Mouse (Mus musculus): Measurements from ENCODE around the gene Zfp57. TPM values are rescaled to one million over a fixed set of nuclear protein-coding genes. Genes with fewer than 3 reads are reported as not detected.

Zfp57 gene
- total and polyA plus RNA-seq, 2 experiments from 2014 or later: 140 to 171 TPM

- Histone ChIP-seq H3K4me3 (ENCODE audit: low read depth, low read length) (peak within 1 kb of the TSS; percentile 94), H3K9me3 (ENCODE audit: low read length) (no peaks in the 10 kb centered on the region), H3K4me2 (ENCODE audit: low read depth, low read length, poor library complexity, severe bottlenecking) (peak within 1 kb of the TSS; percentile 73), H3K9ac (replicated peaks; ENCODE audit: low read length, poor library complexity, severe bottlenecking) (peak within 1 kb of the TSS; percentile 99), H3K36me3 (ENCODE audit: insufficient read depth, low read length) (no peaks in the 10 kb centered on the region), H3K27me3 (ENCODE audit: insufficient read depth, low read length) (no peaks in the 10 kb centered on the region), H3K27ac (ENCODE audit: low read depth, low read length) (peak within 1 kb of the TSS; percentile 98), H3K4me1 (ENCODE audit: insufficient read depth, low read length) (peaks cover 3% of the 10 kb centered on the region; the same call in 1 of the 2 replicates)
- 3% methylated on average over 40 of the region's 55 CpGs for WGBS
- ATAC-seq (ENCODE audit: low FRiP score) (peak; percentile 79), DNase-seq (ENCODE audit: low spot score) (peak; percentile 91)
- no peak; the same call in 1 of the 2 replicates for TF ChIP-seq CTCF (IDR thresholded peaks at IDR 0.05)
These were observed 44.8 kb downstream of the Zfp57 start, which contains the start of gene Gabbr1 for GRCm38 (mm10) chr17:37045611-37046311. Gene Gabbr1, plus strand, starts transcription at chr17:37045966.

DNA sequence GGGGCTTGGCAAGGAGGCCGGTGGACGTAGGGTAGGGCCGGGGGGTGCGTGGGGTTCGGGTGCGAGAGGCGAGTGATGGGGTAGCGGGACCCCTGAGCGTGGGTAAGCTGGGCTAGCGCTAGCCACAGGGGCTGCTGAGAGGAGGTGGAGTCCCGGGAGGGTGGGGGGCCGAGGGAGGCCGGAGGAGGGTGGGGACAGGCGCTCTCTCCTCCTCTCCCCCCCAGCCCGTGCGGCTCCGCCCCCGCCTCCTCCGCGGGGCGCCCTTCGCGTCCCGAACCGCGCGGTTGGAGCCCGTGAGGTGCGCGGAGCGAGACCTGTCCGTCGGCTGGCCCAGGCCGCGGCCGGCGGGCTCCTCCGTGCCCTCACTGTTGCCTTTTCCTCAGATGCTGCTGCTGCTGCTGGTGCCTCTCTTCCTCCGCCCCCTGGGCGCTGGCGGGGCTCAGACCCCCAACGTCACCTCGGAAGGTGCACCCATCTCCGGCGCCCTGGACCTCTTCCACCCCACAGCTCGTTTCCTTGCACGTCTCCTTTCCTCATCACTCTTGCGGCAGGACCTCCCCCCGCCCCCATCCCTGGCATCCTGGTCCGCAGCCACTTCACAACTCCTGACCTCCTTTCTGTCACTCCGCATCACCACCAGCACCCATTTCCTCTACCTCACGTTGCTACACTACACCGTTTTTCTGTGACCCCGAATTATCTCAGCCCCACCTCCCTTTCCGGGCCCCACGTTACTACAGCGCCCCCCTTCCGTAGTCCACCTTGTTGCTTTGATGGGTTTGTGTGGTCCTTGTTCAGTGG lies 45.5 kb downstream of the Zfp57 start:
- DNase-seq (ENCODE audit: low spot score): peak; percentile 60
- Histone ChIP-seq H3K4me3 (ENCODE audit: low read depth, low read length) (peak overlapping the region; percentile 94), H3K4me1 (ENCODE audit: insufficient read depth, low read length) (peaks cover 3% of the 10 kb centered on the region; the same call in 1 of the 2 replicates), H3K4me2 (ENCODE audit: low read depth, low read length, poor library complexity, severe bottlenecking) (peak overlapping the region; percentile 73), H3K9ac (replicated peaks; ENCODE audit: low read length, poor library complexity, severe bottlenecking) (peak overlapping the region; percentile 99), H3K36me3 (ENCODE audit: insufficient read depth, low read length) (no peaks in the 10 kb centered on the region), H3K9me3 (ENCODE audit: low read length) (no peaks in the 10 kb centered on the region), H3K27ac (ENCODE audit: low read depth, low read length) (peak overlapping the region; percentile 98), H3K27me3 (ENCODE audit: insufficient read depth, low read length) (no peaks in the 10 kb centered on the region)
- peak; percentile 60 for TF ChIP-seq CTCF (IDR thresholded peaks at IDR 0.05)
- WGBS: under 1% methylated on average over 39 of the region's 58 CpGs
- ATAC-seq (ENCODE audit: low FRiP score): peak; percentile 56

DNA sequence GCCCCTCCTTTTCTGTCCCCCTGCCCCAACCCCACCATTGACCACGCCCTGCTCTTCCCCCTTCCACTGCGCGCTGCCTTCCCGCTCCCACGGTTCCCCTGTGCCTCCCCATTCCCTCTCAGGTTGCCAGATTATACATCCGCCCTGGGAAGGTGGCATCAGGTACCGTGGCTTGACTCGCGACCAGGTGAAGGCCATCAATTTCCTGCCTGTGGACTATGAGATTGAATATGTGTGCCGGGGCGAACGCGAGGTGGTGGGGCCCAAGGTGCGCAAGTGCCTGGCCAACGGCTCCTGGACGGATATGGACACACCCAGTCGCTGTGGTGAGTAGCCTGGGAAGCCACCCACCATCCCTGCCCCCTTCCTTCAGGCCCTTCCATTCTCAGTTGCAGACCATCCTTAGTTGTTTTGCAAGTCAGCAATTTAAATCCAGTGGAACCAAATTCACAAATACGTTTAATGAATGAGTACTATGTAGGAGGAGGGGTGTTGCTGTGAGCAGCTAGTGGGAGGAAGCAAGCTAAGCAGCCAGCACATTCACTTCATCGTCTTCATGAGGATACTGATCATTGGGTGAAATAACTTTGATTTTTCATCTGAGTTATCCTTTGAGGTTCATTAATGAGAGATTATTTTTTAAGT lies 46.5 kb downstream of the Zfp57 start:
- Histone ChIP-seq H3K4me2 (ENCODE audit: low read depth, low read length, poor library complexity, severe bottlenecking) (peak overlapping the region; percentile 73), H3K4me1 (ENCODE audit: insufficient read depth, low read length) (peaks cover 3% of the 10 kb centered on the region; the same call in 1 of the 2 replicates), H3K36me3 (ENCODE audit: insufficient read depth, low read length) (no peaks in the 10 kb centered on the region), H3K9ac (replicated peaks; ENCODE audit: low read length, poor library complexity, severe bottlenecking) (peak overlapping the region; percentile 99), H3K9me3 (ENCODE audit: low read length) (no peaks in the 10 kb centered on the region), H3K27ac (ENCODE audit: low read depth, low read length) (peak overlapping the region; percentile 98), H3K27me3 (ENCODE audit: insufficient read depth, low read length) (no peaks in the 10 kb centered on the region), H3K4me3 (ENCODE audit: low read depth, low read length) (peak overlapping the region; percentile 94)
- no peak for TF ChIP-seq CTCF (IDR thresholded peaks at IDR 0.05)
- WGBS: 16% methylated on average over 19 of the region's 19 CpGs
- ATAC-seq (ENCODE audit: low FRiP score) (no peak), DNase-seq (ENCODE audit: low spot score) (no peak)

DNA sequence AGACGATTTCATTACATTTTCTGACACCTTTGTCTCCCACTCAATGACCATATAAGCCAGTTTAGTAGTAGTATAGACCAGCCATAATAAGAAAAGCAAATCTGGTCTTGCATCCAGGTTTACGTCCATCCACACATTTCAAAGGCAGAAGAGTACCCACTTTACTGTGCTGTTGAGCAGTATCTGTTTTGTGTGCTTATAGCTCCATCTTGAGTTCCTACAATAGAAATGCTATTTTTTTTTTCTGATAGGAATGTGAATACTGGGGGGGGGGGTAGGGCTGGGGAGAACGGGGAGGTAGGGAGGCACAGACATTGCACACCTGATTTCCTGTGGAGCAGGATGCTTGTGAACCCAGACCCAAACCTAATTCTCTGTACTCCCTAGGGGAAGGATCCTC lies 47.0 kb downstream of the Zfp57 start:
- DNase-seq (ENCODE audit: low spot score) (peak; percentile 73), ATAC-seq (ENCODE audit: low FRiP score) (no peak)
- TF ChIP-seq CTCF (IDR thresholded peaks at IDR 0.05): peak; percentile 74
- H3K9ac ChIP-seq (replicated peaks; ENCODE audit: low read length, poor library complexity, severe bottlenecking): peak overlapping the region; percentile 40; the same call in 1 of the 2 replicates
- no peak overlapping the region for H3K27ac ChIP-seq (ENCODE audit: low read depth, low read length)
- H3K4me1 ChIP-seq (ENCODE audit: insufficient read depth, low read length): peaks cover 3% of the 10 kb centered on the region; the same call in 1 of the 2 replicates
- H3K27me3 ChIP-seq (ENCODE audit: insufficient read depth, low read length): no peaks in the 10 kb centered on the region
- H3K4me3 ChIP-seq (ENCODE audit: low read depth, low read length): peak overlapping the region; percentile 94
- 21% methylated on average over 3 of the region's 3 CpGs for WGBS
- H3K9me3 ChIP-seq (ENCODE audit: low read length): no peaks in the 10 kb centered on the region
- peak overlapping the region; percentile 73 for H3K4me2 ChIP-seq (ENCODE audit: low read depth, low read length, poor library complexity, severe bottlenecking)
- no peaks in the 10 kb centered on the region for H3K36me3 ChIP-seq (ENCODE audit: insufficient read depth, low read length)

DNA sequence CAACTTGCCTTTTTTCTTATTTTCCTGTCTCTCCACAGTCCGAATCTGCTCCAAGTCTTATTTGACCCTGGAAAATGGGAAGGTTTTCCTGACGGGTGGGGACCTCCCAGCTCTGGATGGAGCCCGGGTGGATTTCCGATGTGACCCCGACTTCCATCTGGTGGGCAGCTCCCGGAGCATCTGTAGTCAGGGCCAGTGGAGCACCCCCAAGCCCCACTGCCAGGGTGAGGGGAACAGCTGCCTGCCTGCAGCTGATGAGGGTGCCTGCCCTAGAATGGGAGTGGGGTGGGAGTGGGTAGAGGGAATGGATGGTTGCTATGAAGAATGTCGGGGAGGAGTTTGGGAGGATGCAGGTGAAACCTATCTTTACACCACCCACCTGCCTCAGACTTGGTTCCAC lies 47.4 kb downstream of the Zfp57 start:
- Histone ChIP-seq H3K4me3 (ENCODE audit: low read depth, low read length) (peak overlapping the region; percentile 94), H3K27ac (ENCODE audit: low read depth, low read length) (no peak overlapping the region), H3K27me3 (ENCODE audit: insufficient read depth, low read length) (no peaks in the 10 kb centered on the region), H3K9me3 (ENCODE audit: low read length) (no peaks in the 10 kb centered on the region), H3K4me2 (ENCODE audit: low read depth, low read length, poor library complexity, severe bottlenecking) (peak overlapping the region; percentile 73), H3K4me1 (ENCODE audit: insufficient read depth, low read length) (peaks cover 3% of the 10 kb centered on the region; the same call in 1 of the 2 replicates), H3K36me3 (ENCODE audit: insufficient read depth, low read length) (peaks cover 3% of the 10 kb centered on the region; the same call in 1 of the 2 replicates), H3K9ac (replicated peaks; ENCODE audit: low read length, poor library complexity, severe bottlenecking) (peak overlapping the region; percentile 40; the same call in 1 of the 2 replicates)
- 57% methylated on average over 7 of the region's 7 CpGs for WGBS
- DNase-seq (ENCODE audit: low spot score): no peak
- TF ChIP-seq CTCF (IDR thresholded peaks at IDR 0.05): no peak
- ATAC-seq (ENCODE audit: low FRiP score): no peak

Measured in midbrain, postnatal 0 days (tissue).